Mouse (Mus musculus) right cerebral cortex, adult 2 months (tissue): ENCODE results near the gene Fyn.

ENCODE experiments used
- DNase-seq, 2 experiments: peaks; one replicate each; pipeline ENCODE4 v3.0.0; 2021 to 2022; ENCODE audit warnings: low spot score in 2 of 2

Gene Fyn

GRCm38 (mm10) chr10:39368572-39369135, at the start of gene Fyn:
Gene Fyn, plus strand, starts transcription at chr10:39368855.
- DNase-seq = no peak

GRCm38 (mm10) chr10:39320798-39321622, 47.6 kb upstream of the Fyn start:
- peak in 1 of 2 experiments; percentile 16 for DNase-seq

- DNase-seq = no peak
Observed at GRCm38 (mm10) chr10:39321623-39321985, 47.1 kb upstream of the Fyn start.

- no peak for DNase-seq
Observed at GRCm38 (mm10) chr10:39322143-39322542, 46.5 kb upstream of the Fyn start.

- no peak for DNase-seq
Observed at GRCm38 (mm10) chr10:39324291-39324690, 44.4 kb upstream of the Fyn start.

- DNase-seq = no peak
Observed at GRCm38 (mm10) chr10:39328661-39329060, 40.0 kb upstream of the Fyn start.

GRCm38 (mm10) chr10:39334320-39334719, 34.3 kb upstream of the Fyn start:
- no peak for DNase-seq

GRCm38 (mm10) chr10:39335880-39336279, 32.8 kb upstream of the Fyn start:
- no peak for DNase-seq

GRCm38 (mm10) chr10:39339189-39339968, 29.3 kb upstream of the Fyn start:
- no peak for DNase-seq

GRCm38 (mm10) chr10:39339969-39340236, 28.8 kb upstream of the Fyn start:
- no peak for DNase-seq

GRCm38 (mm10) chr10:39343551-39343950, 25.1 kb upstream of the Fyn start:
- DNase-seq = no peak

- DNase-seq = no peak
Observed at GRCm38 (mm10) chr10:39345921-39346320, 22.7 kb upstream of the Fyn start.

GRCm38 (mm10) chr10:39349781-39350364, 18.8 kb upstream of the Fyn start:
- DNase-seq = no peak

GRCm38 (mm10) chr10:39364196-39364595, 4.5 kb upstream of the Fyn start:
- DNase-seq = no peak

- peak; percentile 97 to 98 for DNase-seq
Observed at GRCm38 (mm10) chr10:39369502-39369931, 862 bp downstream of the Fyn start.

- DNase-seq = no peak
Observed at GRCm38 (mm10) chr10:39369977-39370785, 1.5 kb downstream of the Fyn start.

- no peak for DNase-seq
Observed at GRCm38 (mm10) chr10:39370786-39371221, 2.1 kb downstream of the Fyn start.

- DNase-seq = no peak
Observed at GRCm38 (mm10) chr10:39371467-39371866, 2.8 kb downstream of the Fyn start.

- DNase-seq = no peak
Observed at GRCm38 (mm10) chr10:39371991-39372390, 3.3 kb downstream of the Fyn start.

- no peak for DNase-seq
Observed at GRCm38 (mm10) chr10:39376676-39377075, 8.0 kb downstream of the Fyn start.

GRCm38 (mm10) chr10:39377219-39377618, 8.6 kb downstream of the Fyn start:
- no peak for DNase-seq
